Mouse (Mus musculus) MEL (cell line): ENCODE results near the gene Ttll1.

ENCODE experiments used
- POLR2A ChIP-seq, 2 experiments: IDR thresholded peaks; 2 replicates each; pipeline ENCODE4 v1.6.1; 2011 to 2012; ENCODE audit warnings: low read length in 2 of 2, mild to moderate bottlenecking in 2 of 2, control low read depth in 1 of 2, improper control_type of control experiment in 1 of 2, low read depth in 1 of 2, moderate library complexity in 1 of 2; ENCODE audit not compliant: control insufficient read depth in 1 of 2, insufficient read depth in 1 of 2, poor library complexity in 1 of 2
- RAD21 ChIP-seq: IDR thresholded peaks from 2 replicates; pipeline ENCODE4 v1.6.1; 2011; ENCODE audit warnings: mild to moderate bottlenecking, low read depth, low read length, improper control_type of control experiment

DNA sequence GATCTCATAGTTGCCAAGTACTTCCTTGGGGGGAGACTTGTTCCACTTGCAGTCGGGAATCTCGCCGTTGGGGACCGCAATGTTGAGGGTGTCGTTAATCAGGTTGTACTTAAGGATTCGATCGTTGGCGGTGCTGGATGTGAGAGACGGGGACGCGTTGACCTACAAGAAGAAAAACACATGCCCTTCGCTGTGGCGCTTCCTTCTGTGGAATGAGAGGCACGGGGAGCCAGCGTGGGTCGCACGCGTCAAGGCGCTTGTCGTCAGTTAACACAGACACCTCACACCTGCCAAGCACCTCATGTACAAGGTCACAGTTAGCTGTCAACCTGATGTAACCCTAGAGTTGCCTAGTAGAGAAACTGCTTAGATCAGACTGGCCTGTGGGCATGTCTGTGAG is 21.2 kb downstream of the Ttll1 start:
- TF ChIP-seq RAD21: no peak
- no peak for TF ChIP-seq POLR2A (IDR thresholded peaks at IDR 0.05; ENCODE audit: control insufficient read depth in 1 of 2, insufficient read depth in 1 of 2, low read depth in 1 of 2, low read length in 2 of 2, poor library complexity in 1 of 2)
